Mouse (Mus musculus) lung, adult 2 months (tissue): ENCODE measurements around the gene Cxcr4. TPM values are rescaled to one million over a fixed set of nuclear protein-coding genes. Genes with fewer than 3 reads are reported as not detected.

Experiments used
- DNase-seq: peaks from one replicate; pipeline ENCODE4 v3.0.0; 2022
- H3K4me1 ChIP-seq: fragments of 200-500 bp; 2 replicates; pipeline ENCODE4 v1.6.1; 2011; ENCODE audit warnings: low read length; ENCODE audit not compliant: control insufficient read depth, insufficient read depth
- H3K4me3 ChIP-seq: fragments of 200-500 bp; replicated peaks from 2 replicates; pipeline ENCODE3; 2011; ENCODE audit warnings: low read depth, mild to moderate bottlenecking, control low read depth, low read length; ENCODE audit errors: extremely low read depth
- CTCF ChIP-seq: fragments of 200-500 bp; IDR thresholded peaks from 2 replicates; pipeline ENCODE4 v1.5.1; 2011; ENCODE audit warnings: mild to moderate bottlenecking, low read length, control low read depth; ENCODE audit not compliant: insufficient read depth
- POLR2A ChIP-seq: fragments of 200-500 bp; IDR thresholded peaks from 2 replicates; pipeline ENCODE4 v1.6.1; 2011; ENCODE audit warnings: low read depth, mild to moderate bottlenecking, control low read depth, low read length, borderline replicate concordance; ENCODE audit errors: extremely low read depth
- WGBS: fragments of 180-500 bp; shearing (Covaris S2); methylation state at CpG from one replicate; pipeline ENCODE4 v1.1.7; 2018; 5-methylcytosine and 5-hydroxymethylcytosine counted together
- polyA plus RNA-seq: library from polyadenylated mRNA; depleted of rRNA; stranded (reverse); fragments of >200 nt; gene quantifications from 2 replicates; pipeline ENCODE4 v1.2.3, GENCODE M21; 2012

Cxcr4 gene
- polyA plus RNA-seq, 1 experiment, result 178 TPM

- TF ChIP-seq POLR2A (no peak), CTCF (no peak)
- no peak overlapping the region for H3K4me3 ChIP-seq
- DNase-seq, result no peak
- 31% methylated on average over 9 of the region's 9 CpGs for WGBS
- no peaks in the 10 kb centered on the region for H3K4me1 ChIP-seq
Measured at GRCm38 (mm10) chr1:128622867-128623593, 30.9 kb upstream of the Cxcr4 start.

- TF ChIP-seq CTCF (no peak), POLR2A (no peak)
- Histone ChIP-seq H3K4me3 (no peak overlapping the region), H3K4me1 (peaks cover 17% of the 10 kb centered on the region)
- DNase-seq, result no peak
- WGBS, result 82% methylated on average over 13 of the region's 13 CpGs
Measured at GRCm38 (mm10) chr1:128617654-128618310, 25.7 kb upstream of the Cxcr4 start.

- no peak for DNase-seq
- no peak for TF ChIP-seq POLR2A
- TF ChIP-seq CTCF, result no peak
- 42% methylated on average over 2 of the region's 2 CpGs for WGBS
- Histone ChIP-seq H3K4me1 (peaks cover 20% of the 10 kb centered on the region), H3K4me3 (no peak overlapping the region)
Measured at GRCm38 (mm10) chr1:128616586-128616985, 24.5 kb upstream of the Cxcr4 start.

GRCm38 (mm10) chr1:128615459-128615806 lies 23.3 kb upstream of the Cxcr4 start:
- Histone ChIP-seq H3K4me1 (peaks cover 20% of the 10 kb centered on the region), H3K4me3 (no peak overlapping the region)
- 53% methylated on average over 2 of the region's 2 CpGs for WGBS
- DNase-seq, result no peak
- TF ChIP-seq CTCF (no peak), POLR2A (no peak)

- DNase-seq, result peak; percentile 46
- WGBS, result 44% methylated on average over 7 of the region's 7 CpGs
- Histone ChIP-seq H3K4me3 (no peak overlapping the region), H3K4me1 (peaks cover 20% of the 10 kb centered on the region)
- no peak for TF ChIP-seq POLR2A
- no peak for TF ChIP-seq CTCF
Measured at GRCm38 (mm10) chr1:128614653-128615458, 22.8 kb upstream of the Cxcr4 start.

- WGBS, result 43% methylated on average over 6 of the region's 6 CpGs
- no peak for DNase-seq
- Histone ChIP-seq H3K4me3 (no peak overlapping the region), H3K4me1 (peaks cover 6% of the 10 kb centered on the region; the same call in 1 of the 2 replicates)
- TF ChIP-seq CTCF, result no peak
- TF ChIP-seq POLR2A, result no peak
Measured at GRCm38 (mm10) chr1:128608119-128608518, 16.0 kb upstream of the Cxcr4 start.

- TF ChIP-seq CTCF (no peak), POLR2A (no peak)
- no peak for DNase-seq
- Histone ChIP-seq H3K4me1 (no peaks in the 10 kb centered on the region), H3K4me3 (no peak overlapping the region)
- 57% methylated on average over 3 of the region's 3 CpGs for WGBS
Measured at GRCm38 (mm10) chr1:128607423-128607822, 15.3 kb upstream of the Cxcr4 start.

- WGBS, result 62% methylated on average over 1 of the region's 1 CpGs
- Histone ChIP-seq H3K4me1 (no peaks in the 10 kb centered on the region), H3K4me3 (no peak overlapping the region)
- no peak for DNase-seq
- no peak for TF ChIP-seq CTCF
- no peak for TF ChIP-seq POLR2A
Measured at GRCm38 (mm10) chr1:128605794-128606193, 13.7 kb upstream of the Cxcr4 start.

GRCm38 (mm10) chr1:128602688-128603385 lies 10.7 kb upstream of the Cxcr4 start:
- TF ChIP-seq CTCF (no peak), POLR2A (no peak)
- no peaks in the 10 kb centered on the region for H3K4me1 ChIP-seq
- H3K4me3 ChIP-seq, result no peak overlapping the region
- no peak for DNase-seq
- 72% methylated on average over 8 of the region's 8 CpGs for WGBS
